Mouse (Mus musculus) neural tube, embryonic 11.5 days (tissue): Measurements from ENCODE around the gene Gabbr2. TPM values are rescaled to one million over a fixed set of nuclear protein-coding genes. Genes with fewer than 3 reads are reported as not detected.

Experiments
- ATAC-seq: fragments of 200-750 bp; cut with Nextera tagmentation; 2 replicates; pipeline ENCODE4 v1.8.0; 2017; ENCODE audit warnings: moderate number of reproducible peaks, mild to moderate bottlenecking, moderate TSS enrichment, moderate library complexity; ENCODE audit not compliant: insufficient read depth, low FRiP score, low TSS enrichment
- DNase-seq: peaks from one replicate; pipeline ENCODE4 v3.0.0-alpha.2; 2015; ENCODE audit warnings: low spot score
- H3K27ac ChIP-seq: fragments of 300-500 bp; sonication (generic); 2 replicates; pipeline ENCODE4 v1.5.1; 2014; ENCODE audit warnings: low read depth, mild to moderate bottlenecking, low read length
- H3K27me3 ChIP-seq: fragments of 300-500 bp; sonication (generic); 2 replicates; pipeline ENCODE4 v1.6.1; 2014; ENCODE audit warnings: mild to moderate bottlenecking, low read length, mixed read lengths; ENCODE audit not compliant: control insufficient read depth, insufficient read depth
- H3K36me3 ChIP-seq: fragments of 300-500 bp; sonication (generic); 2 replicates; pipeline ENCODE4 v1.6.1; 2014; ENCODE audit warnings: mild to moderate bottlenecking, low read length, moderate library complexity, mixed read lengths; ENCODE audit not compliant: control insufficient read depth, insufficient read depth
- H3K4me1 ChIP-seq: fragments of 300-500 bp; sonication (generic); 2 replicates; pipeline ENCODE4 v1.6.1; 2014; ENCODE audit warnings: low read length, mixed read lengths; ENCODE audit not compliant: control insufficient read depth, insufficient read depth
- H3K4me2 ChIP-seq: fragments of 300-500 bp; sonication (generic); 2 replicates; pipeline ENCODE4 v1.6.1; 2014; ENCODE audit warnings: low read depth, mild to moderate bottlenecking, moderate library complexity
- H3K4me3 ChIP-seq: fragments of 300-500 bp; sonication (generic); 2 replicates; pipeline ENCODE4 v1.5.1; 2014; ENCODE audit warnings: low read depth, low read length
- H3K9ac ChIP-seq: fragments of 300-500 bp; sonication (generic); 2 replicates; pipeline ENCODE4 v1.6.1; 2014; ENCODE audit warnings: mild to moderate bottlenecking, low read length
- H3K9me3 ChIP-seq: fragments of 300-500 bp; sonication (generic); 2 replicates; pipeline ENCODE4 v1.6.1; 2016; ENCODE audit warnings: low read length; ENCODE audit not compliant: control insufficient read depth
- WGBS: fragments of 180-500 bp; shearing (Covaris S2); extraction: QIAGEN DNeasy Blood & Tissue Kit; methylation state at CpG from one replicate; pipeline ENCODE4 v1.1.7; 2014; 5-methylcytosine and 5-hydroxymethylcytosine counted together
- polyA plus RNA-seq: library from polyadenylated mRNA; unstranded; fragments of >200 nt; fragmentation: Nextera tagmentation; extraction: Ambion mirVana; gene quantifications from 2 replicates; pipeline ENCODE4 v1.2.1, GENCODE M21; 2014

Gene Gabbr2
- polyA plus RNA-seq, 1 experiment from 2014 or later: 0.70 TPM

GRCm38 (mm10) chr4:46716361-46716760 lies 275.3 kb downstream of the Gabbr2 start:
- ATAC-seq: no peak
- Histone ChIP-seq H3K9me3 (no peaks in the 10 kb centered on the region), H3K4me1 (no peaks in the 10 kb centered on the region), H3K4me3 (no peak overlapping the region), H3K36me3 (no peaks in the 10 kb centered on the region), H3K27me3 (no peaks in the 10 kb centered on the region), H3K4me2 (no peak overlapping the region), H3K27ac (no peak overlapping the region), H3K9ac (no peak overlapping the region)
- WGBS: 0% methylated on average over 1 of the region's 1 CpGs
- peak; percentile 13 for DNase-seq

GRCm38 (mm10) chr4:46710523-46710922 lies 281.1 kb downstream of the Gabbr2 start:
- Histone ChIP-seq H3K9me3 (no peaks in the 10 kb centered on the region), H3K36me3 (no peaks in the 10 kb centered on the region), H3K27ac (no peak overlapping the region), H3K4me3 (no peak overlapping the region), H3K9ac (no peak overlapping the region), H3K27me3 (no peaks in the 10 kb centered on the region), H3K4me1 (no peaks in the 10 kb centered on the region), H3K4me2 (no peak overlapping the region)
- WGBS: 66% methylated on average over 4 of the region's 4 CpGs
- ATAC-seq: no peak
- DNase-seq: peak; percentile 5

DNA sequence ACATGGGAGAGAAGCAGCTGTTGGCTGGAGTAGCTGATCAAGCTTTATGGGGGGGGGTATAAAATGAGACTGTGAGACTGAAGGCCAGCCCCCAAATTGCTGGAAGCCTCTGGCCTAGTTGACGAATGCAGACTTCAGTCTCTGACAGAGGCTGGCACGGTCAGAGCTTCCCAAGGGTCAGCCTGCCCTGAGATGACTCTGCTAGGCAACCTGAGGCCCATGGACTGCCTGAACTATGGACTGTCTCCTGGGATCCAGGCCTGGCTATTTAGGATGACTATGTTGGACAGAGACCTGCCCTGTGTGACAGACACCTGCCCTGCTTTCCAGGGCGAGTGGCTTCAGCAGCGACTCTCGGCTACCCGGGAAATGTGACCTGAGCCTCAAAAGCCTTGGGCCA lies 281.7 kb downstream of the Gabbr2 start:
- Histone ChIP-seq H3K4me2 (no peak overlapping the region), H3K27ac (no peak overlapping the region), H3K27me3 (no peaks in the 10 kb centered on the region), H3K4me1 (no peaks in the 10 kb centered on the region), H3K4me3 (no peak overlapping the region), H3K36me3 (no peaks in the 10 kb centered on the region), H3K9me3 (no peaks in the 10 kb centered on the region), H3K9ac (no peak overlapping the region)
- DNase-seq (peak; percentile 7), ATAC-seq (no peak)
- 49% methylated on average over 6 of the region's 6 CpGs for WGBS

DNA sequence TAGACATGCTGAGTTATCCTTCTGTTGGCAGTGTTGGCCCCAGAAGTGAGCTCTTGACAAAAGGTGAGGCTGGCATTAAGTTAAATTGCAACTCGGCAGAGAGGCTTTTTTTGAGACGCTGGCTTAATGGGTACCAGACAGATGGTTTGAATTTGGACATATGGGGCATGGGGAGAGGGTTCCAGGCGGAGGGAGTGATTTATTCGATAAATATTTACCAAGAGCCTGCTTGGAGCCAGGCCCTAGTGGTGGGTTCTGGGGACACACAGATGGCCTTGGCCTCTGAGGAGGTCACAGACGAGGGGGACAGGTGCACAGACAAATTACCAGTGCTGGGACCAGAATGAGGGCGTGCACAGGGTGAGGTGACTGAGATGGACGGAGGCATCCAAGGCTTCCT lies 282.2 kb downstream of the Gabbr2 start:
- DNase-seq: peak; percentile 7
- Histone ChIP-seq H3K36me3 (no peaks in the 10 kb centered on the region), H3K4me3 (no peak overlapping the region), H3K9ac (no peak overlapping the region), H3K4me2 (no peak overlapping the region), H3K4me1 (no peaks in the 10 kb centered on the region), H3K9me3 (no peaks in the 10 kb centered on the region), H3K27ac (no peak overlapping the region), H3K27me3 (no peaks in the 10 kb centered on the region)
- no peak for ATAC-seq
- WGBS: 64% methylated on average over 7 of the region's 7 CpGs

DNA sequence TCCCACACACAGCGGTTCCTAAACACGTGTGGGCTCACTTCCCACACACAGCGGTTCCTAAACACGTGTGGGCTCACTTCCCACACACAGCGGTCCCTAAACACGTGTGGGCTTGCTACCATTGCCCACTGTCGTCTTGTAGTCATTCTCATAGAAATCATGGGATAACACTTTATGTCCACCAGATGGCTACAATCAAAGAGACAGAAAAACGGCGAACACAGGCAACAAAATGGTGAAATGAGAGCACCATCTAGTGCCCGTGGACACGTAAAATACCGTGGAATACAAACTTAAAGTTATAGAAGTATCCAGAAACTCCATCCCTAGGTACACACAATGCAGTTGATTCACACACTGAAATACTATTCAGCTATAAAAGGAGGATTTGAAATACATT lies 285.9 kb downstream of the Gabbr2 start:
- H3K27me3 ChIP-seq: no peaks in the 10 kb centered on the region
- DNase-seq (peak; percentile 2), ATAC-seq (no peak)
- no peaks in the 10 kb centered on the region for H3K4me1 ChIP-seq
- no peak overlapping the region for H3K4me3 ChIP-seq
- H3K36me3 ChIP-seq: no peaks in the 10 kb centered on the region
- 81% methylated on average over 12 of the region's 12 CpGs for WGBS
- H3K27ac ChIP-seq: no peak overlapping the region
- H3K4me2 ChIP-seq: no peak overlapping the region
- no peak overlapping the region for H3K9ac ChIP-seq
- no peaks in the 10 kb centered on the region for H3K9me3 ChIP-seq

- H3K4me2 ChIP-seq: no peak overlapping the region
- no peaks in the 10 kb centered on the region for H3K27me3 ChIP-seq
- no peaks in the 10 kb centered on the region for H3K36me3 ChIP-seq
- no peaks in the 10 kb centered on the region for H3K4me1 ChIP-seq
- DNase-seq: peak; percentile 3
- no peak overlapping the region for H3K9ac ChIP-seq
- H3K27ac ChIP-seq: no peak overlapping the region
- no peak overlapping the region for H3K4me3 ChIP-seq
- no peaks in the 10 kb centered on the region for H3K9me3 ChIP-seq
- 96% methylated on average over 10 of the region's 10 CpGs for WGBS
- ATAC-seq: no peak
These were observed 288.5 kb downstream of the Gabbr2 start for GRCm38 (mm10) chr4:46703146-46703545.

GRCm38 (mm10) chr4:46700223-46700651 lies 291.4 kb downstream of the Gabbr2 start:
- H3K36me3 ChIP-seq: no peaks in the 10 kb centered on the region
- DNase-seq (no peak), ATAC-seq (no peak)
- H3K9me3 ChIP-seq: no peaks in the 10 kb centered on the region
- no peak overlapping the region for H3K4me2 ChIP-seq
- H3K27me3 ChIP-seq: no peaks in the 10 kb centered on the region
- no peak overlapping the region for H3K27ac ChIP-seq
- no peaks in the 10 kb centered on the region for H3K4me1 ChIP-seq
- H3K4me3 ChIP-seq: no peak overlapping the region
- WGBS: 85% methylated on average over 10 of the region's 10 CpGs
- H3K9ac ChIP-seq: no peak overlapping the region

- ATAC-seq: no peak
- H3K36me3 ChIP-seq: no peaks in the 10 kb centered on the region
- DNase-seq: no peak
- H3K27ac ChIP-seq: no peak overlapping the region
- no peak overlapping the region for H3K4me3 ChIP-seq
- WGBS: 79% methylated on average over 6 of the region's 6 CpGs
- no peaks in the 10 kb centered on the region for H3K27me3 ChIP-seq
- H3K4me2 ChIP-seq: no peak overlapping the region
- no peak overlapping the region for H3K9ac ChIP-seq
- no peaks in the 10 kb centered on the region for H3K9me3 ChIP-seq
- no peaks in the 10 kb centered on the region for H3K4me1 ChIP-seq
These were observed 295.2 kb downstream of the Gabbr2 start for GRCm38 (mm10) chr4:46696467-46696866.

DNA sequence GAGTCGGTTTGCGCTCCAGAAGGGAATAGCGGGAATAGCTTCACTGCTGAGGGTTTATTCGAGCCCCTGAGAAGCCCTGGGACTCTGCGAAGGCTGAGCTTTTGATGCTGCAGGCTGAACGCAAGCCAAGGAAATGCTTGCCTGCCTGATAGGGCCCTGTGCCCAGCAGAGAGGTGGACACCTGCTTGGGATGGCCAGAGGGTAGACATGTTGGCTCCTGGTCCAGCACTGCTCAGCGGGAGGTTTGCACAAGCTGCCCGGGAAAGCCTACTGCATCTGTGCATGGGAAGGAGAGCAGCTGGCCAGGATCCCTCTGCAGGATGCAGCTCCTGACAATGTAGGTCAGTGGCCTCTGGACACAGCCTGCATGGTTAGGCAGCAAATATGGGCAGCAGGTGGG lies 301.1 kb downstream of the Gabbr2 start:
- no peaks in the 10 kb centered on the region for H3K36me3 ChIP-seq
- H3K9ac ChIP-seq: no peak overlapping the region
- DNase-seq (no peak), ATAC-seq (no peak)
- no peak overlapping the region for H3K4me3 ChIP-seq
- no peaks in the 10 kb centered on the region for H3K4me1 ChIP-seq
- no peak overlapping the region for H3K27ac ChIP-seq
- no peaks in the 10 kb centered on the region for H3K27me3 ChIP-seq
- H3K9me3 ChIP-seq: no peaks in the 10 kb centered on the region
- H3K4me2 ChIP-seq: no peak overlapping the region
- WGBS: 84% methylated on average over 8 of the region's 8 CpGs
